Mouse (Mus musculus) mature B cell (primary cell): ENCODE data around the gene Gm10309.
"Not testable (repeated sequence)": the region's sequence is repeated elsewhere in the genome, so short reads cannot be mapped to it uniquely, and the experiment has no call there.

Source experiments
- in situ Hi-C: fragments of 300-500 bp; cut with MboI; formaldehyde crosslinking; loops from 2 replicates; pipeline ENCODE4 v1.14.3; 2019

Gene Gm10309

DNA sequence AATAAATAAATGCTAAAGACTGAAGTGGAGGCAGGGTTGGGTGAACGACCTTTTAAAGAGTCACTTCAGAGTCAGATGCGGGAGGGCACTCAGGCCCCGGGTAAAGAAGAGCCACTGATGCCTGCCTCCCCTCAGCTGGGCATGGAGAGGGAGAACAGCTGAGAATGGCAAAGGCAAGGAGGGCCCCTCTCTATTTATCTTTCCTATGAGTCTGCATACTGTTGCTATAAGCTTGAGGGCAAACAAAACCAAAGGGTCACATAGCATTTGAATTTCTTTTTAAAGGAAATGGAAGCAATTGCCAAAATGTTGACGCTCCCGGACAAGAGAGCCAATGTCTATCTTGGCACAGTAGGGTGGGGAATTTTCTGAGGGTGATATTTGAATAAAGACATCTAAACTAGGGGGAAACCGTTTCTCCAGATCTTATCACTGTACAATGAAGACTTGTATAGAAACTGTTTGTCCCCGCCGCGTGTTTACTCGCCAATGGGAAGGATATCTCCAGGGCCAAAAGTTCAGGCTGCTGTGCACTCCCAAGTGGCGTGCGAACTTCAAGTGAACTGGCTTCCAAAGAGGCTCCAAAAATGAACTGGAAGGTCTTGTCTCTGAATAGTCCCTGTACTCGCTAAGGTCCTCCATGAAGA, 10.1 kb upstream of the Gm10309 start:
- in situ Hi-C loops = no loop called here

DNA sequence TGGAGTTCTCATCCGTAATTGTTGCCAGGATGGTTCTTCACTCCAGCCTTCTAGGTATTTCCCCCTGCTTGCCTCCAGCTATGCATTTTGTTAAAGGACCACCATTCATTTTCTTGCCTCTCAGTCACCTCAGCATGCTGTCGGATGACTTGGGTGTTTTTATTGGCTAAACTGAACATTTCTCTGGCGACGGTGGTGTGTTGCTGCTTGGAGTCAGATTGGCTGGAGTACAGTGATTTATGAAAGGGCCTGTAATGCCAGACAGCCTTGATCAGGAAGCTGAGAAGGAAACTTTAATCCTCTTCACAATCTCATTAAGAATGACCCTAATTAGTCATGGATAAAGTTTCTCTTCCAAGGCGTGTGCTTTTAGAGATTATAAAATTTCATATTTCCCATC, 4.8 kb upstream of the Gm10309 start:
- in situ Hi-C loops = no loop called here

DNA sequence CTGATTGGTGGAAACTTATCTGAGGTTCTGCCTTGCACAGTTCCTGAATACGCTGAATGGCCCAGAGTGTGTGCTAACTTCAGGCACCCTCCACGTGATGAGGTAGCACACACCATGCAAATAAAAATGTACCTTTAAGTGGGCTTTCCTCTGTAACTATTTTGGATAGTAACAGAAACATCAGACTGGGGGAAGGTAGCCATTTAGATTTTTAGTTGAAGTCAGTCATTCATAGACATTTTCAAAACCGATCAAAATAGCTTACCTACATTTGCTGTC, 3.1 kb upstream of the Gm10309 start:
- in situ Hi-C loops = no loop called here

DNA sequence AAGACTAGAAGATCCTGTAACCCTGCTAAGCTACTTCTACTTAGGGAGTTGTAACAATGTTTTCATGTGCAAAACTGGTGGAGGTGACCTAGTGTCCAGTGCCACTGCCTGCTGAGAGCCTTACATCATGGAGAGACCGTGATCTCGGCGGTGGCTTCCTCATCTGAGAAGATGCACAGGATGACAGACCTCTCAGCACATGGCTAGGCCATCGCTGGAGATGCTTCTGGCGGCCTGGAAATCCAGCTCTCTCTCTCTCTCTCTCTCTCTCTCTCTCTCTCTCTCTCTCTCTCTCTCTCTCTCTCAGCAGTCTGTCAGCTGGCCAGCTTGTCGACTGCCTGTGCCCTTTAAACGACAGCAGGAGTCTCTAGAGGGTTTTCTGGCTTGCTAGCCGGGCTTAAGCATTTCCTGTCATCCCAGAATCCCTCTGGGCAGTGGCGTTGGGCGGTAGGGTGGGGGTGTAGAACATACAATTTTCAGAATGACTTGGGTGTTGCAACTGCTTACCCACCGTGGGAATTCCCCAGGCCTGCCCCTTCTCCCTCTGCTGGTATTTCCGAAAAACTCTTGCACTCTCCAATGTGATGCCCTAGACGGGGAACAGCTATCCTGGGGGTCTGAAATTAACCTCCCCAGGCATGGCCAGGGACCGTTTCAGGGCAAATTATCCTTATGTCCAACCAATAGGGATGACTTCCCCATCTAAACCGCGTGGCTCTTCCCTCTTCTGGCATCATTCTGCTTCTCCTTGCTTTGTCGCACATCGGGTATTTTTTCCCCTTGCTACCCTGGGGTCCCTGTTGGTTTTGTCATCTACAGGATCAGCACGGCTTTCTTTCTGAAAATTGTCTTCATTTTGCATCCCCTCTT, 2.5 kb upstream of the Gm10309 start:
- in situ Hi-C loops = no loop called here

DNA sequence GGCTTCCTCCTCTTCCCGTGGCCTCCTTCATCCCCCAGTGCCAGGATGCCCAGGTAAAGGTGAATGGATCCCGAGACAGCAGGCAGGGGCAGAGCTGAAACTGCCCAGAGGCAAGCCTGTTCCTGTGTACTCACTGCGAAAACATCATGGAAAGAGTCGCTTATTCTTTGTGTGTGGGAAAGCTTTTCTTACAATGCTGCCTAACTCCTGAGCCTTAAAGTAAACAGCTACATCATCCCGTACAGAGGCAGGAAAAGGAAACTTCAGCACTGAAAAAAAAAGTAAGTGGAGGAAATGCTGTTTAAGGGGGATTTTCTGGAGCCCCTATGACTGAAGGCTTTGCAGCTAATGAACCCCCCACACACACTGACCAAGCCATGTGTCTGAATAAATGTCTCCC, 1.8 kb upstream of the Gm10309 start:
- in situ Hi-C loops = no loop called here

DNA sequence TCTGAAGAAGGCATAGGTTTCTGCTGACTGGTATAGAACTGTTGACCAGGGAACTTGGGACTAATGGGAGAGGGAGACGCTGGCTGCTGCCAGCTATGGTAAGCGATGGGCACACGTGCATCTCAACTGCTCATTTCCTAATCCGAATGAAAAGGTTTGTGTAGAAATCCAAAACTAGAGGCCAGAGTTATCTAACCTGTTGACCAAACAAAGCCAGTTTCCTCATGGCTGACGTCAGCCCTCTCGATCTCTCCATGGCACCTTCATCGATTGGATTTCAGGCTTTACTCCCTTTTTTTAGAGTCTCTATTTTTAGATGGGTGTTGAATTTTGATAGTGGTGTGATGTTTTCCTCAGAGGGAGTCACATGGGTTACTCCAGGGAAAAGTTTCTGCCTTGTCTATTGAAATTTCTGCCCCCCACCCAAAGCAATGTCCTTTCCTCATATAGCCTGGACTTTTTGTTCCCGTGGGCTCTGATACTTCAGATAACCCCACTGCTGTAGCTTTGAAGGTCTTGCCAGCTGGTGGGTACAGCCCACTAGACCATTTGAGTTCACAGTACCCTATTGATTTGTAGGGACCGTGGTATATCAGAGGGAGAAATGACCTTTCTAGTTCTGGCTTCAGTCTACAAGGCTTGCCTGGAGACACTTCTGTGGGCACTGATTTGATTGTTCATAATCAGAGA, 1.7 kb downstream of the Gm10309 start:
- in situ Hi-C loops = no loop called here

DNA sequence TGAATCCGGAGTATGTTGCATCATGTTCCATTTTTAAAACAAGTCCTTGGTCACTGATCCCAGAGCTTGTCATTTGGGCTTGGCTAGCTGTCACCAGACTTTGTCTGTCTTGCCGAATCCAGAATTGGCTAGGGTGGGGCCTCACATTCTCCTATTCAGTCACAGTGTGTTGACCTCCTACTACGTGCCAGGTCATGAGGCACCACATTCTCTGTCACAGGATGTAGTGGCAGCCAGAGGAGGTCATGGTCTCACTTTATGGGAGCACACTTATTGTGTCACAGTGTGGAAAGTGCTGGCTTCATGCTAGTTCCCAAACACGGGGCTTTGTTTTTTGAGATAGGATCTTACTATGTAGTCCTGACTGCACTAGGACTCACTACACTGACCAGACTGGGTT, 3.6 kb downstream of the Gm10309 start:
- in situ Hi-C loops = no loop called here

DNA sequence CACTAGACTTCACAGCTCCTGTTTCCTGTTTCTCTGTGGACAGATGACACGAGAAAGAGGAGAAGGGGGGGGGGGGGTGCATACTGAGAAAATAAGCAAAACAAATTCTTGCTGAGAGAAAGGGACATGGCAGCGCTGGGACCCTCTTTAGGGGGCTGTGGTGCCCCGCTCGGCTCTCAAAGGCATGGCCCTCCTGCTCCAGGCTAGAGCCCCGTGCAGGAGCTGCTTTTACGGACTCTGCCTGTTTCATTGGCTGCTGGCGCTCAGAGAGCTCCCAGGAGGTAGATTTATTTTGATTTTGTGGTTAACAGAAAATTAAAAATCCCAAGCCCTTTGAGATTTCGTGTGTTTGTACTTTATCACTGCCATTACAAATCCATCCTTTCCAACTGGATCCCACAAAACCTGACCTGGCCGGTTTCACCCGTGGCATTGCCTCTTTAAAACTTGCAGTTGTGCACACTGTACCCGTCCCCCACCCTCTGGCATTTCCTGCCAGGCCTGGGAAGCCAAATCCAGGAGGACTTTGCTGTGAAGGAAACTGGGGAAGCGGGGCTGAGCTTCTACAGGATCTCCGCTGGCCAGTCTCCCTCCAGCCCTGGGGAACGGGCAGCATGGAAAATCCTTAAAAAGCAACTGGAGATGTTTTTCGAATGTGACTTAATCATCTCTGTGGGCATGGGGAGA, 5.5 kb downstream of the Gm10309 start:
- in situ Hi-C loops = no loop called here

DNA sequence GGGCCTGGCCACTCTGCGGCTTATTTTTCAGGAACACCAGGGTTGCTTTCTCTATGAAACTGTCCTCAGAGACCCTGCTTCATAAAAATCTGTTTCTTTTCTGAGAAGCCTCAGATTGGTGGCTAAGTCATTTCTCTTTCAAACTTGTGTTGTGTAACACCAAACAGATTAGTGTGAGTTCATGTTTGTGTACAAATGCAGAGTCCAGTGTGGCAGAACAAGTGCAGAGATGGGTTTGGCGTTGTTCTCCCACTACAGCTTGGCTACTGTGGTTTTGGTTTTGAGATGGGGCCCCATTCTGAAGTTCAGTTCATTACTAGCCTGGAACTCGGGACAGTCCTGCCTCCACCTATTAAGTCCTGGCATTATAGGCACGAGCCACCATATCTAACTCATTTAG, 7.7 kb downstream of the Gm10309 start:
- in situ Hi-C loops = no loop called here

DNA sequence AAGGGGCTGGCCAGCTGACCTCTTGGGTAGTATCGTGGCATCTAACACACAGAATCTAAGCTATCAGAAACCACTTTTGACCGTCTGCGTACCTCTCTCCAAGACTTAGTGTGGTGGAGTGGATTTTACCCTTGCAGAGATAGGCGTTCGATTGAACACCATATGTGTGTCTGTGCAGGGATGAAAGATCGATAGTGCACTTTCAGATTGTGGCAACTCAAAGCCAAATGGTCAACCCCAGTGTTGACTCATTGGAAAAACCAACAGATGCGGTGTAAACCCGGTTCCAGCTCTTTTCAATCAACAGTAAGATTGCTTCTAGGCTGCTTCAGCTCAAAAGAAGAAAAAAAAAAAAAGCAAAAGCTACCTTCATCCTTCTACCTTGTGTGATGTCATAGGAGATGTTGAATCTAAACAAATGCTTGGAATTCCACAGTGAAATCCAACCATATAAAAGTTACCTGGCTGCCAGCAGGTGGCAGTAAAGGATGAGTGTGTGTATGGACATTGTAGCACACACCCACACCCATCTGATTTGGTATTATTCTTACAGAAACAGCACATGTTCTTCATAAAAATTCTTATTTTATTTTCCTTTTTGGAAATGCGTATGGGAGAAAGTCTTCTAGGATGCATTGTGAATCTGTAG, 8.8 kb downstream of the Gm10309 start:
- in situ Hi-C loops = no loop called here

DNA sequence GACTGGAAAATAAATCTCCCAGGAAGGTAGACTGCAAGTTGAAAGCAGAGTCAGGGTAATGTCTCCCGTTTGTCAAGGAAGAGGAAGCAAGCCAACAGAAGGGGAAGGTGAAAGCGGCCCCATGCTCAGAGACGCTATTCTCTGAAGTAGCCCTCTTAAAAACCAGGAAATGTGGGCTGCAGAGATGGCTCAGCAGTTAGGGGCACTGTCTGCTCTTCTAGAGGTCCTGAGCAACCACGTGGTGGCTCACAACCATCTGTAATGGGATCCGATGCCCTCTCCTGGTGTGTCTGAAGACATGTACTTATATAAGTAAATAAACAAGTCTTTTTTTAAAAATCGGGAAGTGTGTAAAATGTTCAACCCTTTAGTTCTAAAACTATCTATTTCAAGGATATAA, 10.1 kb downstream of the Gm10309 start:
- in situ Hi-C loops = no loop called here

DNA sequence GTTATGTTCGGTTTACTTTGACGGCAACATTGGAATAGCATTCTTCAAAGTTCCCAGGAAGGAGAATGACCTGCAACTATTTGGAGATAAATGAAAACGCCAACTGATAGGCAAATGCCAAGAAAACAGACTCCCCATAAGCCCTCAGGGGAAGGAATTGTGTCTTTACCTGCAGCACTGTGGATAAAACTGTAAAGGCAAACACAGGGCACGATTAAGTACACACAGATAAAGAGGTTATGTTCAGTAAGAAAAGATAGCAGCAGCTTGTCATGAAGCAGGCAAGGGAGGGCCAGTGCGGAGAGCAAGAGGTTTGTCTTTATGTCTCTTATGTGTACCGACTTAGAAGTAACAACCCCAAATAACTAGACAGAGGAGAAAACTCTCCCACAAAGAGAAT, 10.5 kb downstream of the Gm10309 start:
- in situ Hi-C loops = no loop called here

DNA sequence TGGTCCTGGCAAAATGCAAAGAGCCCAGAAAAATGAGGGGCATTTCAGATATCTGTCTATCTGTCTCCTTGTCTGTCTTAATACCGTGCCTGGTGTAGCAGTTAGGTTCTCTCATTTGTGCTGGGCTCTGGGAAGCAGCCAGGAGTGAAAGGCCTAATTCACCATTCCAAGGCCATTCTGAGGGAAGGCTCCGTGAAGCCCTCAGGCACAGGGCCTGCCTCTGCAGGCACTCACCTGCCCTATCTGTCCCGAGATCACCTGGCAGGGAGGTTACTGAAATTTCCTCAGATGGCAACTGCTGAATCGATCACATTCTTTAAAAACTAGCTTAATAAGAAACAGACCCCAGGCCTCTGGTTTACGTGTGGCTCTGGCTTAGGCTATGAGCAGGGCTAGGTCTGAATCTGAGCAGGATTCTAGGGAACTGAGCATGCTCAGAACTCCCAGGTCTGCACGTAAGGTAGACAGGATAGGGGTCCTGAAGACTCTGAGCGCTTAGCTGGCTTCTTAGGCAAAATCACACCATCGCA, 11.1 kb downstream of the Gm10309 start:
- in situ Hi-C loops = no loop called here

DNA sequence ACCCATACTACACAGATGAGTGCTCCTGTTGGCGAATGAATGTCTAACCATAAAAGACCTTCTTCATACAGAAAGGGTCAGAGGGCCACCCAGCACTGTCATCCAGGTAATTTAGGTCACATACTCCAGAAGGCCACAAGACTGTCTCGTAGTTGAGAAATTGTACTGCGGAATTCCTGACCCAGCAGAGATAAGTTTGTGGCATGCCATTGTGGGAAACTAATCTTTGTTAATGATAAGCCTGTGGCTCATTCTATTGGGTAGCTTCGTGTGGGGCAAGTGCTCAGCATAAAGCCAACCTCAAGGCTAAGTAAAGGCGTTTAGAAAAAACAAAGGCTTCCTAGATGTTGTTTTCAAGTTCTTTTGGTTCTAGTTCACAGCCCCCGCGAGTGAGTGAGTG, 12.7 kb downstream of the Gm10309 start:
- in situ Hi-C loops = no loop called here

DNA sequence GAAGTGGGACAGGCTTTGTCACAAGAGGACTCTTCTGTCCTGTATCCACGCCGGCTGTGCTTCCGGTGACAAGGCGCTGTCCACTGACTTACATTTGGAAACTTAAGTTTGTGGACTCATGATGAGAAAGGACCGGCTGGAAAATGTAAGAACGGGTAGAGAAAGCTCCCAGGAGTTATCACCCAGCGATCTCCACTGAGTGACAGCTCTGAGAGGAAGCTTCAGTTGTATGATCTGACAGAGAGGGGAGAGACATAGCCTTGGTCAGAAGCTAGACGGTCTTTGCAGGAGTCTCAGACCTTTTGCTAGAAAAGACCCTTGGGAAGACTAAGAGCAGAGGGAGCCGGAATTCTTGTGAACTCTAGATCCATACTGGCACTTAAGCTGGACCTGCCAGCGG, 15.2 kb downstream of the Gm10309 start:
- in situ Hi-C loops = no loop called here

DNA sequence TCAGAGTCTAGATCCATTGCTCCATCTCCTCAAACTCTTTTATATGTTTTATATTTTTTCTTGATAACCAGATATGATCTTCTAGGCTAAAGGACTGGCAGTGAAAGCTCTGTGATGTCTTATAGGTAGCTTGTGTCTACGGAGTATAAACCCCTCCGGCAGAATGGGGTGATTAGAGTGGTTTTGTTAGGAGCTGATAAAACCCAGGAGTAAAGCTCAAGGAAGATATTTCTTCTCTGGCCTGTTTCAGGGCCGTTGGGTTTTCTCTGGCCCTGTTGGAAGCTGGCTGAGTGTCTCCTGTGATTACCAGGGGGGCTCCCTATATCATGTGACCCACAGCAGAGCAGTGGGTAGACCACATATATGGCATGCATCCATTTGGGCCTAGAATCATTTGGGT, 17.6 kb downstream of the Gm10309 start:
- in situ Hi-C loops = no loop called here

DNA sequence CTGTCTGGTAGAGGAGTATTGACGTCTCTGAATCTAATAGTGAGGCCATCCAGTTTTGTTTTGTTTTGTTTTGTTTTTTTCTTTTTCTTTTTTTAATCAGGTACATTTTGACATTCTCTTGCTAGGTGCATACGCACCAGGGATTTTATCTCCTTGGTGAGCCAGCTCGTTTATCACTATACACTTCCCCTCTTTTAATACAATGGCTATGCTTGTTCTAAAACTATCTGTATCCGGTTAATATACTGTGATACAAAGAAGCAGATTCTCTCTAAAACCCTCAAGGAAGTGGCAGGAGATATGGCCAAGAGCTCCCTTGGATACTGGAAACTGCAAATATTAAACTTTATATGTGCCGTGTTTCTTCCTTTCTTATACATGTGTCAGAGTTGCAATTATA, 18.4 kb downstream of the Gm10309 start:
- in situ Hi-C loops = no loop called here

DNA sequence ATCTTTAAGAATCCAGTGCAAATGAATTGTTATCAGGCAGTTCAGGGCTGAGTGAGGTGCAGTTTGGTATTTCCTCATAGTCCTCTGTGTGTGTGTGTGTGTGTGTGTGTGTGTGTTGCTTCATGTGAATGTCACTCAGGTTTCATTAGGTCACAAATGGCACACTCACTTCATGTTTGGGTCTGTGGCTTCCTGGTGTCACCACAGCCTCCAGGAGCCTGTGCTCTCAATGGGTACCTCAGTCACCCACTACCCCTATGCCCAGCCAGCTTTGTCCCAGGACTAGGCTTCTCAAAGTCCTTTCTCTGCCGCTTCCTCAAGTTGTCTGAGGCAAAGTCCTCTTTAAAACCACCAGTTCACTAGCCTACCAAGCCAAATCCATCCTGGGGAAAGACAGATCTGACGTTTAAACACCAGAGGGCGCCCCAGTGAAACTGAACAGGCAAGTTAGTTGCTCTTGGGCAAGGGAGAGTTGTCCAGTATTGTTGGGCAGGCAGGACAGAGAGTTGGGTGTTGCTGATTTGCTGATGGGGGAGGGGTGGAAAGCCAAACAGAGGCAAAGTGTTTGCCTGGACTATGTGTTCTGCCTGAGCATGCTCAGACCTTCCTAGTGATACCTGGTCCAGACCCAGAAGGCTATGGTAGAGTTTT, 20.8 kb downstream of the Gm10309 start:
- in situ Hi-C loops = no loop called here

DNA sequence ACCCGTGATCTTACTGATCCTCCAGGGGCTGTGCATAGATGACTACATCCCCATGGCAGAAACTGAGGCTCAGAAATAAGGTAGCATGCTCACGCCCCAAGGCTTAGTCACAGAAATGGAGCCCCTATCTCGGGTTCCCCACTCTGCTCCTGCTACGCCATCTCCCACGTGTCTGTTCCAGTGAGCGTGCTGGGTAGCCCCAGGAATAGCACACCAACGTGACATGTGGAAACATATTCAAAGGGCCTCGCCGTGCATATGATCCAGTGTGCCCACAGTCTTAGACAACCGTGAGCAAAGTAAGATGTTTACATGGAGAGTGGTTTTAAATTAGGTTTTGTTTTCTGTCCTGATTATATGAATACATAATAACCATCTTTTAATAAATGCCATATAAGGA, 22.4 kb downstream of the Gm10309 start:
- in situ Hi-C loops = no loop called here

DNA sequence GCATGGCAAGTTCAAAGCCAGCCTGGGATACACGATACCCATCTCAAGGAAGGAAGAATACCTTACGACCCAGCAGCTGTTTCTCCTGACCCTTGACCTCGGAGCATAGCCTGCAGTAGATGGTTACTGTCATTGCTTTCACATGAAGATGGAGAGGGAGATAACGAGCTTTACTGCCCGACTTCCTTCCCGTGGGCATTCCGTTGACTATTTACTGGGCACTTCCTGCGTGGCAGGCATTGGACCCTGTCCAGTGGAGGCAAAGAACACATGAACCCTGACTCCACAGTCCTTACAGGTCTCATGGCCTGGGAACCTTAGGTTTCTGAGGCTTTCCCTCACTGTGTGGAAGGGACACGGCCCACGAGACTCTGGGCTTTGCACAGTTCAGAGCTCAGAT, 25.6 kb downstream of the Gm10309 start:
- in situ Hi-C loops = no loop called here

DNA sequence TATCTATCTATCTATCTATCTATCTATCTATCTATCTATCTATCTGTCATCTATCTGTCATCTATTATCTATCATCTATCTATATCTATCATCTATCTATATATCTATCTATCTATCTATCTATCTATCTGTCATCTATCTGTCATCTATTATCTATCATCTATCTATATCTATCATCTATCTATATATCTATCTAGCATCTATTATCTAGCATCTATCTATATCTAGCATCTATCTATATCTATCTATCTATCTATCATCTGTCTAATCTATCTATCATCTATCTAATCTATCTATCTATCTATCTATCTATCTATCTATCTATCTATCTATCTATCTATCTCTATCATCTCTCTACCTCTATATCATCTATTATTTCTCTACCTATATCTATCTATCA, 27.6 kb downstream of the Gm10309 start:
- in situ Hi-C loops = not testable (repeated sequence)
